Mouse (Mus musculus): ENCODE results near the gene Car2.

- TF ChIP-seq CTCF (IDR thresholded peaks at IDR 0.05; ENCODE audit: low read depth): no peak
- TF ChIP-seq EP300 (IDR thresholded peaks at IDR 0.05; ENCODE audit: low read depth): no peak
Measured at GRCm38 (mm10) chr3:14863922-14864321, 22.2 kb upstream of the Car2 start.

All from liver, embryonic 14.5 days (tissue).